Mouse (Mus musculus): ENCODE measurements around the gene Tcn2. TPM values are rescaled to one million over a fixed set of nuclear protein-coding genes. Genes with fewer than 3 reads are reported as not detected.

Gene Tcn2
- total and polyA plus RNA-seq, 3 experiments = 1.3 to 8.6 (median 2.5) TPM

- no peaks in the 10 kb centered on the region for H3K9me3 ChIP-seq (replicated peaks; ENCODE audit: low read length)
- in situ Hi-C loops (cut with MboI; ENCODE audit: low pct_ligation_motif_present, low pct_unique_long_range_greater_than_20kb, low sequenced_read_pairs) (no loop called here), dilution Hi-C loops (cut with MboI; ENCODE audit: extremely low pct_ligation_motif_present, extremely low pct_unique_long_range_greater_than_20kb, low sequenced_read_pairs) (no loop called here)
- DNase-seq (ENCODE audit: extremely low read depth) = no peak
- H3K4me2 ChIP-seq (ENCODE audit: insufficient read depth, low read depth, poor library complexity, severe bottlenecking) = no peak overlapping the region
- no peaks in the 10 kb centered on the region for H3K36me3 ChIP-seq (replicated peaks in 1 of 2; ENCODE audit: control insufficient read depth in 1 of 2, insufficient read depth in 1 of 2, low read length in 1 of 2)
- no peak overlapping the region for H3K4me3 ChIP-seq (replicated peaks in 1 of 3; ENCODE audit: low read depth in 2 of 3, low read length in 2 of 3, poor library complexity in 1 of 3)
- no peak overlapping the region for H3K9ac ChIP-seq (ENCODE audit: insufficient read depth, low read depth)
- peaks cover 0 to 11% of the 10 kb centered on the region in 2 experiments; a peak in 1 of 4 replicates for H3K4me1 ChIP-seq (ENCODE audit: control insufficient read depth in 1 of 2, insufficient read depth in 2 of 2)
- no peak overlapping the region for H3K27ac ChIP-seq (ENCODE audit: insufficient read depth, low read depth)
- no peaks in the 10 kb centered on the region for H3K79me2 ChIP-seq (replicated peaks; ENCODE audit: control insufficient read depth, extremely low read depth, insufficient read depth, poor library complexity, severe bottlenecking)
- no peak for TF ChIP-seq HCFC1 (IDR thresholded peaks at IDR 0.05; ENCODE audit: low read depth, low read length)
- TF ChIP-seq BHLHE40 (IDR thresholded peaks at IDR 0.05; ENCODE audit: low read depth, low read length) = 0 out of 2 replicates have a peak, but pooled peaks have one; percentile 24
- no peak for TF ChIP-seq CHD1 (IDR thresholded peaks at IDR 0.05; ENCODE audit: low read depth, low read length)
- H3K27me3 ChIP-seq (replicated peaks) = peaks cover 3% of the 10 kb centered on the region
Observed at GRCm38 (mm10) chr11:3887331-3887730, 44.6 kb downstream of the Tcn2 start.

GRCm38 (mm10) chr11:3883711-3884110 is 48.2 kb downstream of the Tcn2 start:
- no peaks in the 10 kb centered on the region for H3K9me3 ChIP-seq (replicated peaks; ENCODE audit: low read length)
- H3K9ac ChIP-seq (ENCODE audit: insufficient read depth, low read depth) = no peak overlapping the region
- H3K27me3 ChIP-seq (replicated peaks) = peaks cover 3% of the 10 kb centered on the region
- H3K4me3 ChIP-seq (replicated peaks in 1 of 3; ENCODE audit: low read depth in 2 of 3, low read length in 2 of 3, poor library complexity in 1 of 3) = no peak overlapping the region
- H3K4me1 ChIP-seq (ENCODE audit: control insufficient read depth in 1 of 2, insufficient read depth in 2 of 2) = peaks cover 2 to 17% of the 10 kb centered on the region in 2 experiments
- dilution Hi-C loops (cut with MboI; ENCODE audit: extremely low pct_ligation_motif_present, extremely low pct_unique_long_range_greater_than_20kb, low sequenced_read_pairs) (no loop called here), in situ Hi-C loops (cut with MboI; ENCODE audit: low pct_ligation_motif_present, low pct_unique_long_range_greater_than_20kb, low sequenced_read_pairs) (loop anchor here (5.0 kb wide), 1 partner anchor 34 kb away; no protein-coding TSS in a partner anchor)
- no peaks in the 10 kb centered on the region for H3K79me2 ChIP-seq (replicated peaks; ENCODE audit: control insufficient read depth, extremely low read depth, insufficient read depth, poor library complexity, severe bottlenecking)
- DNase-seq (ENCODE audit: extremely low read depth) = no peak
- H3K36me3 ChIP-seq (replicated peaks in 1 of 2; ENCODE audit: control insufficient read depth in 1 of 2, insufficient read depth in 1 of 2, low read length in 1 of 2) = no peaks in the 10 kb centered on the region
- no peak overlapping the region for H3K4me2 ChIP-seq (ENCODE audit: insufficient read depth, low read depth, poor library complexity, severe bottlenecking)
- H3K27ac ChIP-seq (ENCODE audit: insufficient read depth, low read depth) = no peak overlapping the region
- TF ChIP-seq RAD21 (IDR thresholded peaks at IDR 0.05; ENCODE audit: low read depth, low read length) (no peak), USF2 (conservative IDR thresholded peaks at IDR 0.05; ENCODE audit: low read depth, low read length) (no peak), ELF1 (IDR thresholded peaks at IDR 0.05; ENCODE audit: low read depth, low read length) (no peak), MEF2A (IDR thresholded peaks at IDR 0.05; ENCODE audit: borderline replicate concordance, low read depth, low read length) (no peak)

GRCm38 (mm10) chr11:3879836-3880235 is 52.1 kb downstream of the Tcn2 start:
- TF ChIP-seq CTCF (conservative IDR thresholded peaks at IDR 0.05 in 1 of 2, IDR thresholded peaks at IDR 0.05 in 1 of 2; ENCODE audit: low read depth in 2 of 2, low read length in 2 of 2) = peak; percentile 90 to 97
- TF ChIP-seq NRF1 (IDR thresholded peaks at IDR 0.05; ENCODE audit: low read depth, low read length) = no peak
- no peak for TF ChIP-seq SIN3A (IDR thresholded peaks at IDR 0.05; ENCODE audit: low read length)
- peak; percentile 81 for TF ChIP-seq SMC3 (IDR thresholded peaks at IDR 0.05; ENCODE audit: low read depth, low read length)
- TF ChIP-seq ZC3H11A (IDR thresholded peaks at IDR 0.05; ENCODE audit: low read depth, low read length) = no peak
- TF ChIP-seq ZKSCAN1 (IDR thresholded peaks at IDR 0.05; ENCODE audit: borderline replicate concordance, low read depth, low read length) = no peak
- 0 out of 2 replicates have a peak, but pooled peaks have one; percentile 36 for TF ChIP-seq NELFE (IDR thresholded peaks at IDR 0.05; ENCODE audit: low read depth, low read length)
- TF ChIP-seq MAZ (IDR thresholded peaks at IDR 0.05; ENCODE audit: low read depth, low read length) = no peak
- no peak for TF ChIP-seq ZMIZ1 (IDR thresholded peaks at IDR 0.05; ENCODE audit: low read depth, low read length)
- no peak for TF ChIP-seq RCOR1 (conservative IDR thresholded peaks at IDR 0.05; ENCODE audit: low read depth, low read length)
- TF ChIP-seq POLR2AphosphoS2 (IDR thresholded peaks at IDR 0.05; ENCODE audit: low read depth, low read length) = no peak
- peak; percentile 82 for TF ChIP-seq RAD21 (IDR thresholded peaks at IDR 0.05; ENCODE audit: low read depth, low read length)
- TF ChIP-seq ELF1 (IDR thresholded peaks at IDR 0.05; ENCODE audit: low read depth, low read length) = no peak
- TF ChIP-seq EP300 (IDR thresholded peaks at IDR 0.05; ENCODE audit: low read length) = no peak
- no peak for TF ChIP-seq BHLHE40 (IDR thresholded peaks at IDR 0.05; ENCODE audit: low read depth, low read length)
- TF ChIP-seq IRF4 (IDR thresholded peaks at IDR 0.05; ENCODE audit: low read depth, low read length) = no peak
- TF ChIP-seq MYC (IDR thresholded peaks at IDR 0.05; ENCODE audit: low read depth, low read length) = no peak
- TF ChIP-seq ZNF384 (IDR thresholded peaks at IDR 0.05; ENCODE audit: low read depth, low read length) = no peak
- in situ Hi-C loops (cut with MboI; ENCODE audit: low pct_ligation_motif_present, low pct_unique_long_range_greater_than_20kb, low sequenced_read_pairs) = loop anchor here (5.0 kb wide), 1 partner anchor 37 kb away; no protein-coding TSS in a partner anchor
- Histone ChIP-seq H3K27ac (ENCODE audit: insufficient read depth, low read depth) (no peak overlapping the region), H3K9ac (ENCODE audit: insufficient read depth, low read depth) (no peak overlapping the region), H3K36me3 (replicated peaks in 1 of 2; ENCODE audit: control insufficient read depth in 1 of 2, insufficient read depth in 1 of 2, low read length in 1 of 2) (no peaks in the 10 kb centered on the region), H3K4me2 (ENCODE audit: insufficient read depth, low read depth, poor library complexity, severe bottlenecking) (no peak overlapping the region), H3K79me2 (replicated peaks; ENCODE audit: control insufficient read depth, extremely low read depth, insufficient read depth, poor library complexity, severe bottlenecking) (no peaks in the 10 kb centered on the region), H3K27me3 (replicated peaks) (peaks cover 3% of the 10 kb centered on the region), H3K4me3 (replicated peaks in 1 of 3; ENCODE audit: low read depth in 2 of 3, low read length in 2 of 3, poor library complexity in 1 of 3) (no peak overlapping the region), H3K4me1 (ENCODE audit: control insufficient read depth in 1 of 2, insufficient read depth in 2 of 2) (peaks cover 7 to 22% of the 10 kb centered on the region in 2 experiments), H3K9me3 (replicated peaks; ENCODE audit: low read length) (no peaks in the 10 kb centered on the region)
- DNase-seq (ENCODE audit: extremely low read depth) = peak; percentile 85
- dilution Hi-C loops (cut with MboI; ENCODE audit: extremely low pct_ligation_motif_present, extremely low pct_unique_long_range_greater_than_20kb, low sequenced_read_pairs) = no loop called here

Measured in CH12.LX (cell line).